In the genomic region with DNA sequence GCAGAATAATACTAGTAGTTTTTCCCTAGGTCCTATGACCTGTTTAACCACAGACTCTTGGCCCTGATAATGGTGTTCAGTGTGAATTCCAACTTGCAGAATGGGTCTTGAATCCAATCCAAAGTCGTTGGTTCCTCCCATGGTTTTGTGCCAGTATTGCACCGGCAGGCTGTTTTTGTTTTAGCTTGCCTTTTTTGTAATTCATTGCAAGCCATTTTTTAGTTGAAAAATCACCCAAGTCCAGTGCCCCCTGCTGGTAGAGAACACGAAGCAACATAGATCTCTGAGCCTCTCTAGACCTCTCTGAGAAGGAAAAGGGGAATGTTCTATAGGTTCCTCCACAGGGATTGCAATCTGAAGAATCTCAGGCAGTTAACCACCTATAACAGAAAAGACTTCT, we compare ENCODE assay signal across 10 mouse cellular contexts. TPM values are rescaled to one million over a fixed set of nuclear protein-coding genes. Genes with fewer than 3 reads are reported as not detected.
DNase-seq lines count a peak whose midpoint lies in the region.
"Had no signal": no experiment of that assay in that cellular context is flagged by ENCODE, and none has a peak within 500 bp of the region (broad histone marks: within the 10 kb centered on the region; RNA-seq: fewer than 3 reads in every experiment).

No protein-coding gene starts in this region.

- intact Hi-C loops in heart, postnatal 36 days (cut with DNase I), result loop anchor here (5.0 kb wide), 1 partner anchor 95 kb away; no protein-coding TSS in a partner anchor

- peak; percentile 10 for DNase-seq in heart, postnatal 4 days
- DNase-seq in heart, postnatal 36 days, result no peak
- DNase-seq in urinary bladder, postnatal 25 days (ENCODE audit: low spot score), result peak; percentile 9
- DNase-seq in urinary bladder, adult 2 months (ENCODE audit: low spot score), result no peak
- DNase-seq in forelimb bud, embryonic 11.5 days (ENCODE audit: low read depth, low spot score), result peak; percentile 29
- DNase-seq in yolk sac, embryonic 10.5 days (ENCODE audit: low spot score), result peak; percentile 20
- no peak for DNase-seq in right cerebral cortex, postnatal 36 days (ENCODE audit: low spot score in 2 of 2)
- no peak for DNase-seq in ovary, postnatal 36 days (ENCODE audit: low spot score)

RNA-seq across cellular contexts. Expression of a gene that starts 17.7 kb away (rescaled TPM):
- total RNA-seq in heart, postnatal 4 days (2021), result not detected
- total RNA-seq in heart, postnatal 36 days (2021), result not detected
- polyA plus RNA-seq in urinary bladder, adult 2 months (2012; rRNA removed), result not detected in 2 replicates
- total RNA-seq: layer of hippocampus, postnatal 25 days; neutrophil, adult 5-6 weeks had no signal

RNA-seq across cellular contexts. Expression of a gene that starts 39.3 kb away (rescaled TPM):
- not detected for total RNA-seq in heart, postnatal 4 days (2021)
- not detected for total RNA-seq in heart, postnatal 36 days (2021)
- 0.08 and 0.18 TPM in 2 replicates for polyA plus RNA-seq in urinary bladder, adult 2 months (2012; rRNA removed)
- total RNA-seq: layer of hippocampus, postnatal 25 days; neutrophil, adult 5-6 weeks had no signal

Comparison
In these comparisons a context has a peak if more than half of its experiments do, and no peak if none do; other contexts are left out.
1. DNase-seq: peak in heart, postnatal 4 days (single experiment), urinary bladder, postnatal 25 days (single experiment), forelimb bud, embryonic 11.5 days (single experiment) and yolk sac, embryonic 10.5 days (single experiment); none in heart, postnatal 36 days (0 of 2), urinary bladder, adult 2 months (single experiment), right cerebral cortex, postnatal 36 days (0 of 2) and ovary, postnatal 36 days (single experiment).